Mouse (Mus musculus) ES-Bruce4 (cell line): ENCODE measurements around the gene AI837181. TPM values are rescaled to one million over a fixed set of nuclear protein-coding genes. Genes with fewer than 3 reads are reported as not detected.

Experiments
- H3K27ac ChIP-seq: 2 replicates; pipeline ENCODE4 v1.5.1; 2012; ENCODE audit warnings: low read length, inconsistent platforms; ENCODE audit not compliant: insufficient read depth
- H3K27me3 ChIP-seq: 2 replicates; pipeline ENCODE4 v1.6.1; 2012; ENCODE audit warnings: mild to moderate bottlenecking, low read length, inconsistent platforms; ENCODE audit not compliant: control insufficient read depth, poor library complexity, insufficient read depth, severe bottlenecking
- H3K36me3 ChIP-seq: 2 replicates; pipeline ENCODE4 v1.6.1; 2012; ENCODE audit warnings: inconsistent platforms, mild to moderate bottlenecking, low read length, moderate library complexity; ENCODE audit not compliant: control insufficient read depth, poor library complexity, insufficient read depth, severe bottlenecking
- H3K4me1 ChIP-seq: one replicate; pipeline ENCODE4 v1.8.1; 2011; ENCODE audit warnings: low read length; ENCODE audit not compliant: control insufficient read depth, insufficient read depth
- H3K4me3 ChIP-seq: 2 replicates; pipeline ENCODE4 v1.5.1; 2011; ENCODE audit warnings: low read depth, mild to moderate bottlenecking, low read length
- H3K9ac ChIP-seq: 2 replicates; pipeline ENCODE4 v1.6.1; 2012; ENCODE audit warnings: low read depth, mild to moderate bottlenecking, inconsistent platforms; ENCODE audit not compliant: poor library complexity, severe bottlenecking
- H3K9me3 ChIP-seq: replicated peaks from 2 replicates; pipeline ENCODE4 v1.6.1; 2012; ENCODE audit warnings: mild to moderate bottlenecking, low read length, inconsistent platforms; ENCODE audit not compliant: control insufficient read depth, poor library complexity, insufficient read depth, severe bottlenecking
- CTCF ChIP-seq: IDR thresholded peaks from one replicate; pipeline ENCODE4 v1.8.1; 2011; ENCODE audit warnings: low read depth, low read length
- EP300 ChIP-seq: IDR thresholded peaks from 2 replicates; pipeline ENCODE4 v1.6.1; 2011; ENCODE audit warnings: low read depth, low read length; ENCODE audit not compliant: insufficient read depth
- POLR2A ChIP-seq: IDR thresholded peaks from one replicate; pipeline ENCODE4 v1.8.1; 2011; ENCODE audit warnings: low read length; ENCODE audit not compliant: insufficient read depth
- polyA plus RNA-seq: library from polyadenylated mRNA; stranded (reverse); fragments of >200 nt; gene quantifications from 2 replicates; pipeline ENCODE4 v1.2.4, GENCODE M21; 2011; ENCODE audit warnings: low read depth; ENCODE audit not compliant: missing spikeins, insufficient read depth, insufficient read length

The AI837181 gene
- polyA plus RNA-seq, 1 experiment: 17.5 TPM

DNA sequence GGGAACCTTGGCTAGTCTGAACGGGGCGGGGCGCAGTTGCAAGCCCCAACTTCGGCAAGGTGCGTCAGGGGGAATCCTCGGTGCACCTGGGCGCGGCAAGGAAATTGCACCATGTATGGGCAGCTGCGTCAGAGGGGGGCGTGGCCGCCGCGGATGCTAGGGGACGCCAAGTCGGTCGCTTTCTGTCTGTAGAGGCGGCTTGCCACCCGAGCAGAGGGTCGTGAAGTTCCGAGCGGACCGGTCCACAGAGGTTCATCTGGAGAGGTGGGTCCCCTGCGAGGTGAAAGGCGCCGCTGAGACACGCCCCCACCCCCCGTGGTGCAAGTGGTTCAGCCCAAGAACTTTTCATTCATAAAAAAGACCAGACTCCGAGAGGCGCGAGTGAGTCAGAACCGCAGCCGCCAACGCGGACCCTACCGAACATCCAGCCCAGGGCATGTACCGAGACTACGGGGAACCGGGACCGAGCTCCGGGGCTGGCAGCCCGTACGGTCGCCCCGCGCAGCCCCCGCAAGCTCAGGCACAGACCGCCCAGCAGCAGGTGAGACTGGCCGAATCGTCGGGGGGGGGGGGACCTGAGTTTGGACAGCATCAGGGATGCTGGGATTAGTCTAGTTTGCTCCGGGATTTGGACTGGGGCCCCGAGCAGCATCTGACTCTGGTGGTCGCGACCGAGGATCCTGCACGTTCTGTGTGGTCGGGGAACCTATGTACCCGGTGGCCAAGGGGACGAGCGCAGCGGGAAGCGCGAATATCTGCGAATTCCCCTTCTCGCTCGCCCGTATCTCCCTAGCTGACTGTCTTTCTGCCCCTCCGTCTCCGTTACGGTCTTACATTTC, 22.8 kb downstream of the AI837181 start, which contains the start of gene Fosl1:
TSS of gene Fosl1 (plus strand) at position 33 of the 839 bp plus-strand sequence.
- no peaks in the 10 kb centered on the region for H3K36me3 ChIP-seq
- no peaks in the 10 kb centered on the region for H3K4me1 ChIP-seq
- H3K27me3 ChIP-seq: no peaks in the 10 kb centered on the region
- peak within 1 kb of the TSS; percentile 28 for H3K4me3 ChIP-seq
- TF ChIP-seq EP300 (no peak), CTCF (no peak), POLR2A (no peak)
- H3K27ac ChIP-seq: no peak within 1 kb of the TSS
- H3K9ac ChIP-seq: peak within 1 kb of the TSS; percentile 18
- H3K9me3 ChIP-seq: no peaks in the 10 kb centered on the region

DNA sequence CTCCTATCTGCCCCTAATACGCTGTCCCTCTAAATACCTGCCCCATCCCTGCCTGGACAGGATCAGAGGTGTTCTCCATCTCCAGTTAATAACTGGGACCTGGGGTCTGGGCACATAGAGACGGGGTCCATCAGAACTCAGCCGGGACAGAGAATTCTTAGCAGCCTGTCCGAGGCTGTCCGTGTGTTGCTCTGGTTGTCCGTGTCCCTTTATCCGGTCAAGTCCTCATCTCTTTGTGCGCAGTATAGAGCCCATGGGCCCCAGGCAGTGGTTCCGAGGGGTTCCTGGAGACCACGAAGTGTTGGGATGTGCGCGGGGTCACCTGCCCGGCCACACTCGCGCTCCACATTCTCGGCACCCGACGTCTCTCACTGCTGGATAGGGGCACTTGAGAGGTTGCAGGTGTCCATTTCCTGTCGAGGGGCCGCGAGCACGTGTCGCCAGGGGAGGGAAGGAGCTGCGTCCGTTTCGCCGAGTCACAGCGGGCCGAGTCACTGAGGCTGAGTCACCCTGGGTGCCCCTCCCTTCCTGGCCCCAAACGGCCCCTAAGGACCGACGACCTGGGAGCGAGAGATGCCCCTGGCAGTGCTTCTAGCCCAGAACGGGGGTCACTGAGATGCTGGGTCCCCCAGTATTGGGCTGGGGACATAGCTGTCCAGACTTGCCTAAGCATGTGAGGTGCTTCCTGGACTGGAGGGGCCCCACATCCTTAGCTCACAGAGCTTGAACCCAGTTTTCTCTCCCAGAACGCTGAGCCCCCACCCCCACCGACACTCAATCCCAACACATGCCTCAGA, 23.6 kb downstream of the AI837181 start:
- Histone ChIP-seq H3K9ac (peak overlapping the region; percentile 18; the same call in 1 of the 2 replicates), H3K4me3 (peak overlapping the region; percentile 28), H3K27ac (no peak overlapping the region), H3K36me3 (no peaks in the 10 kb centered on the region), H3K9me3 (no peaks in the 10 kb centered on the region), H3K4me1 (no peaks in the 10 kb centered on the region), H3K27me3 (no peaks in the 10 kb centered on the region)
- TF ChIP-seq POLR2A: no peak
- no peak for TF ChIP-seq EP300
- no peak for TF ChIP-seq CTCF

DNA sequence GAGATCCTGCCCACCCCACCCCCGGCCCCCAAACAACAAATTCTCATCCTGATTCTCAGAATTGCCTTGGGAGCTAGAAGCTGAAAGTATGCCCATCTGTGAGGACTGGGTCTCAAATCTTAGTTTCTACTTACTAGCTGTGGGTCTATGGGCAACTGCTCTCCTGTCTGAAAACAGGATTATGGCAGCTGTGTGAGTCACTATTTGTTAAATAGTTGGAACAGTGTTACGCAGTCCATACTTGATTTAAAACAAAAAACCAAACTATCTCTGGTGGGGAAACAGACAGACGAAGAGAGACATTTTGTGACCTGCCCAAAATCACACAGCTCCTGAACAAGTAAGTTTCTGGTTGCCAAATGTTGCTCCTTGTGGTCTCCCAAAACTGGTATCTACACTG, 24.7 kb downstream of the AI837181 start:
- TF ChIP-seq POLR2A: no peak
- H3K27ac ChIP-seq: no peak overlapping the region
- no peak overlapping the region for H3K4me3 ChIP-seq
- no peaks in the 10 kb centered on the region for H3K4me1 ChIP-seq
- no peaks in the 10 kb centered on the region for H3K9me3 ChIP-seq
- H3K9ac ChIP-seq: no peak overlapping the region
- no peaks in the 10 kb centered on the region; the same call in 1 of the 2 replicates for H3K36me3 ChIP-seq
- H3K27me3 ChIP-seq: no peaks in the 10 kb centered on the region

DNA sequence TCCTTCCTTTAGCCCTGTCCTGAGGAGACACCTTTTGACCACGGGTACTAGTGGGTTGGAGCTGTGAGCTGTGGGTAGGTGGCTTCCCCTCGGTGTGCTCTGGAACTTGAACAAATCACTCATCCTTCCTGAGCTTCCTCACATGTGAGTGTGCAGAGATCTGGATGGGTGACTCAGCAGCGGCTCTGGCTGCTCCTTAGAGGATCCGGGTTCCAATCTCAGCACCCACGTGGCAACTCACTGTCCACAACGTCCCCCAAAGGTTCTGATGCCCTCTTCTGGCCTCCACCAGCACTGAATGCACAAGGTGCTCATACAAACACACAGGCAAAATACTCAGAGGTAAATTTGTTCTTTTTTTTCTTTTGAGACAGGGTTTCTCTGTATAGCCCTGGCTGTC, 26.8 kb downstream of the AI837181 start:
- TF ChIP-seq POLR2A (no peak), EP300 (no peak), CTCF (no peak)
- H3K9ac ChIP-seq: no peak overlapping the region
- no peak overlapping the region for H3K27ac ChIP-seq
- H3K4me1 ChIP-seq: no peaks in the 10 kb centered on the region
- no peaks in the 10 kb centered on the region; the same call in 1 of the 2 replicates for H3K36me3 ChIP-seq
- H3K9me3 ChIP-seq: no peaks in the 10 kb centered on the region
- H3K4me3 ChIP-seq: no peak overlapping the region
- no peaks in the 10 kb centered on the region for H3K27me3 ChIP-seq

DNA sequence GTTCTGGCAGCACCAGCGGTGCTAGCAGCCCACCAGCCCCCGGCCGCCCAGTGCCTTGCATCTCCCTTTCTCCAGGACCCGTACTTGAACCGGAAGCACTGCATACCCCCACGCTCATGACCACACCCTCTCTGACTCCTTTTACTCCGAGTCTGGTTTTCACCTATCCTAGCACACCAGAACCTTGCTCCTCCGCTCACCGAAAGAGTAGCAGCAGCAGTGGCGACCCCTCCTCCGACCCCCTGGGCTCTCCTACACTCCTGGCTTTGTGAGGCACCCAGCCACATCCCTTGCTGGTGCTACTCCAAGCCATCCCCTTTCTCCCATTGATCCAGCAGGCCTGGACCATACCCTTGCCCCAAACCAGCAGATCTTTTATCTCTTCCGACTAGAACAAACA, 30.1 kb downstream of the AI837181 start:
- Histone ChIP-seq H3K4me1 (no peaks in the 10 kb centered on the region), H3K27me3 (no peaks in the 10 kb centered on the region), H3K9me3 (no peaks in the 10 kb centered on the region), H3K4me3 (peak overlapping the region; percentile 2; the same call in 1 of the 2 replicates), H3K36me3 (no peaks in the 10 kb centered on the region; the same call in 1 of the 2 replicates), H3K27ac (no peak overlapping the region), H3K9ac (no peak overlapping the region)
- TF ChIP-seq EP300 (no peak), CTCF (no peak), POLR2A (no peak)

DNA sequence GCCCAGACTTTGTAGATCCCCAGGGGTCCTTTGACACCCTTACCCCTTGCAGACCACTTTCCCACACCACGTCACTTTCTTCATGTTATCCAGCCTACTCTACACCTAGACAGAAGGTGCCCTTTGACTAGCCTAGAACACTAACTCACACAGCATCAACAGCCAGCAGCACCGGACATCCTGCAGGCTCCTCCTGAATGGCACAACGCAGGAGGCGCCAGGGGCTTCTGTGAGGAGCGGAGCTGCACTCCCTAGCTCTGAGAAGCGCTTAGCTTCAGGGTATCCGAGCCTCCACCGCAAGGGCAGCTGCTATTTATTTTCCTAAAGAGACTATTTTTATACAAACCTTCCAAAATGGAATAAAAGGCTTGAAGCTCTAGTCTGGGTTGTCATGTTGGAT, 30.6 kb downstream of the AI837181 start:
- Histone ChIP-seq H3K36me3 (no peaks in the 10 kb centered on the region; the same call in 1 of the 2 replicates), H3K4me3 (no peak overlapping the region), H3K4me1 (no peaks in the 10 kb centered on the region), H3K27me3 (no peaks in the 10 kb centered on the region), H3K27ac (no peak overlapping the region), H3K9ac (peak overlapping the region; percentile 86; the same call in 1 of the 2 replicates), H3K9me3 (no peaks in the 10 kb centered on the region)
- TF ChIP-seq CTCF: no peak
- TF ChIP-seq POLR2A: no peak
- TF ChIP-seq EP300: no peak
